Mouse (Mus musculus) lung, postnatal 14 days (tissue): ENCODE measurements around the gene Camk1d.
"Not testable (repeated sequence)": the region's sequence is repeated elsewhere in the genome, so short reads cannot be mapped to it uniquely, and the experiment has no call there.

Source experiments
- DNase-seq: peaks from one replicate; pipeline ENCODE4 v3.0.0; 2021

Camk1d gene

GRCm38 (mm10) chr2:5553264-5553663 lies 161.1 kb downstream of the Camk1d start:
- no peak for DNase-seq

- DNase-seq: no peak
These were observed 162.5 kb downstream of the Camk1d start for GRCm38 (mm10) chr2:5551758-5552255.

- DNase-seq: no peak
These were observed 165.0 kb downstream of the Camk1d start for GRCm38 (mm10) chr2:5549334-5549733.

GRCm38 (mm10) chr2:5548872-5549271 lies 165.4 kb downstream of the Camk1d start:
- no peak for DNase-seq

- no peak for DNase-seq
These were observed 173.4 kb downstream of the Camk1d start for GRCm38 (mm10) chr2:5540870-5541269.

GRCm38 (mm10) chr2:5539894-5540293 lies 174.4 kb downstream of the Camk1d start:
- DNase-seq: not testable (repeated sequence)

GRCm38 (mm10) chr2:5533868-5534267 lies 180.4 kb downstream of the Camk1d start:
- no peak for DNase-seq

GRCm38 (mm10) chr2:5529992-5530391 lies 184.3 kb downstream of the Camk1d start:
- no peak for DNase-seq

- peak; percentile 42 for DNase-seq
These were observed 195.1 kb downstream of the Camk1d start for GRCm38 (mm10) chr2:5519221-5519669.

GRCm38 (mm10) chr2:5515106-5515505 lies 199.2 kb downstream of the Camk1d start:
- no peak for DNase-seq

- DNase-seq: no peak
These were observed 200.2 kb downstream of the Camk1d start for GRCm38 (mm10) chr2:5514095-5514494.

- DNase-seq: no peak
These were observed 200.7 kb downstream of the Camk1d start for GRCm38 (mm10) chr2:5513621-5514020.

- DNase-seq: peak; percentile 24
These were observed 204.3 kb downstream of the Camk1d start for GRCm38 (mm10) chr2:5510042-5510441.

- DNase-seq: no peak
These were observed 214.7 kb downstream of the Camk1d start for GRCm38 (mm10) chr2:5499620-5500019.

GRCm38 (mm10) chr2:5489916-5490315 lies 224.4 kb downstream of the Camk1d start:
- DNase-seq: no peak

GRCm38 (mm10) chr2:5487344-5487743 lies 227.0 kb downstream of the Camk1d start:
- DNase-seq: no peak

- no peak for DNase-seq
These were observed 227.7 kb downstream of the Camk1d start for GRCm38 (mm10) chr2:5486663-5487062.

GRCm38 (mm10) chr2:5485786-5486185 lies 228.5 kb downstream of the Camk1d start:
- no peak for DNase-seq

GRCm38 (mm10) chr2:5479886-5480285 lies 234.4 kb downstream of the Camk1d start:
- DNase-seq: no peak

- DNase-seq: no peak
These were observed 235.6 kb downstream of the Camk1d start for GRCm38 (mm10) chr2:5478709-5479108.

GRCm38 (mm10) chr2:5478256-5478655 lies 236.1 kb downstream of the Camk1d start:
- DNase-seq: no peak

- DNase-seq: no peak
These were observed 236.8 kb downstream of the Camk1d start for GRCm38 (mm10) chr2:5477525-5477924.

- DNase-seq: no peak
These were observed 244.9 kb downstream of the Camk1d start for GRCm38 (mm10) chr2:5469366-5469941.

GRCm38 (mm10) chr2:5467537-5467936 lies 246.8 kb downstream of the Camk1d start:
- no peak for DNase-seq

- DNase-seq: no peak
These were observed 255.6 kb downstream of the Camk1d start for GRCm38 (mm10) chr2:5458671-5459235.
